Mouse (Mus musculus) forebrain, embryonic 14.5 days (tissue): ENCODE data around the gene Frmd4a. TPM values are rescaled to one million over a fixed set of nuclear protein-coding genes. Genes with fewer than 3 reads are reported as not detected.

ENCODE experiments used
- ATAC-seq: fragments of 200-750 bp; cut with Nextera tagmentation; 2 replicates; pipeline ENCODE4 v1.8.0; 2017; ENCODE audit warnings: mild to moderate bottlenecking, moderate library complexity
- DNase-seq: peaks from one replicate; pipeline ENCODE4 v3.0.0-alpha.2; 2015; ENCODE audit warnings: low spot score
- H3K27ac ChIP-seq: fragments of 300-500 bp; sonication (generic); 2 replicates; pipeline ENCODE4 v1.5.1; 2014; ENCODE audit warnings: low read depth, mild to moderate bottlenecking, control low read depth, low read length, moderate library complexity
- H3K27me3 ChIP-seq: fragments of 300-500 bp; sonication (generic); replicated peaks from 2 replicates; pipeline ENCODE4 v1.6.1; 2014; ENCODE audit warnings: low read length, control low read depth, mixed read lengths; ENCODE audit not compliant: control insufficient read depth, insufficient read depth
- H3K36me3 ChIP-seq: fragments of 300-500 bp; sonication (generic); 2 replicates; pipeline ENCODE4 v1.6.1; 2014; ENCODE audit warnings: low read length, control low read depth; ENCODE audit not compliant: control insufficient read depth, insufficient read depth
- H3K4me1 ChIP-seq: fragments of 300-500 bp; sonication (generic); 2 replicates; pipeline ENCODE4 v1.6.1; 2014; ENCODE audit warnings: antibody characterized with exemption, low read length, control low read depth; ENCODE audit not compliant: control insufficient read depth, insufficient read depth
- H3K4me2 ChIP-seq: fragments of 300-500 bp; sonication (generic); 2 replicates; pipeline ENCODE4 v1.6.1; 2014; ENCODE audit warnings: mild to moderate bottlenecking, control low read depth, low read length
- H3K4me3 ChIP-seq: fragments of 300-500 bp; sonication (generic); 2 replicates; pipeline ENCODE4 v1.5.1; 2014; ENCODE audit warnings: low read depth, low read length, control low read depth
- H3K9ac ChIP-seq: fragments of 300-500 bp; sonication (generic); 2 replicates; pipeline ENCODE4 v1.6.1; 2014; ENCODE audit warnings: mild to moderate bottlenecking, low read length, control low read depth, moderate library complexity
- H3K9me3 ChIP-seq: fragments of 300-500 bp; sonication (generic); replicated peaks from 2 replicates; pipeline ENCODE4 v1.6.1; 2016; ENCODE audit warnings: low read length, control low read depth, mixed read lengths; ENCODE audit not compliant: control insufficient read depth
- WGBS: fragments of 180-500 bp; shearing (Covaris S2); extraction: QIAGEN DNeasy Blood & Tissue Kit; methylation state at CpG from one replicate; pipeline ENCODE4 v1.1.7; 2014; 5-methylcytosine and 5-hydroxymethylcytosine counted together
- polyA plus RNA-seq: library from polyadenylated mRNA; unstranded; fragments of >200 nt; fragmentation: Nextera tagmentation; extraction: Ambion mirVana; gene quantifications from 2 replicates; pipeline ENCODE4 v1.2.1, GENCODE M21; 2014

The Frmd4a gene
- polyA plus RNA-seq, 1 experiment from 2014 or later = 36.9 TPM

DNA sequence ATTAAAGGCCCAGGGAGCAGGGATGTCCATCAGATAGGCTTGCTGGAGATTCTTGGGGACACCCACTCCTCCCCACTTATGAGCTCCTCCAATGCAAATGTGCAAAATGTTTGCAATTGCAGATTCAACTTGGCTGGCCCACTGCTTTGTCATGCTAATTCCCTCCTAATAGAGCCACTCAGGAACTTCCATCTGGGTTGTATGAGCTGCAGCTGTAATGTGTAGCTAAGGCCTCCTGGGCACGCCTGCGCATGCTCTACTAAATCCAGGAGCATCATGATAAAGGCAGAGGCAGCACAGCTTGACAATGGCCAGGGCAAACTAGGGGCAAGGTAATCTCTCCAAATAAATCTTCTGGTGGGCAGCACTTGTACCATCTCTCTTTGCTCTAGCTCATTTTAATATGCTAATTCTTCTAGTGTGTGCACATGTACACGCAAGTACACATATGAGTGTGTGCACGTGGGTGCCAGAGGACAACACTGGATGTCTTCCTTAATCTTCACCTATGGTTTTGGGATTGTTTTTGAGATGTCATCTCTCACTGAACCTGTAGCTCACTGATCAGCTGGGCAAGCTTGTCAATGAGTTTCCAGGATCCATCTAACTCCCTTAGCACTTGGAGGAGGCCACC is 403.3 kb downstream of the Frmd4a start:
- H3K4me2 ChIP-seq = no peak overlapping the region
- no peaks in the 10 kb centered on the region for H3K9me3 ChIP-seq
- H3K4me1 ChIP-seq = peaks cover 13% of the 10 kb centered on the region; the same call in 1 of the 2 replicates
- H3K27me3 ChIP-seq = no peaks in the 10 kb centered on the region
- H3K27ac ChIP-seq = 0 out of 2 replicates have a peak overlapping the region, but pooled peaks have one; percentile 41
- WGBS = 48% methylated on average over 4 of the region's 4 CpGs
- no peaks in the 10 kb centered on the region for H3K36me3 ChIP-seq
- H3K4me3 ChIP-seq = no peak overlapping the region
- DNase-seq (peak; percentile 87), ATAC-seq (peak; percentile 95)
- H3K9ac ChIP-seq = no peak overlapping the region

- H3K36me3 ChIP-seq = no peaks in the 10 kb centered on the region
- H3K9me3 ChIP-seq = no peaks in the 10 kb centered on the region
- H3K4me2 ChIP-seq = no peak overlapping the region
- H3K4me1 ChIP-seq = peaks cover 13% of the 10 kb centered on the region; the same call in 1 of the 2 replicates
- no peak overlapping the region for H3K9ac ChIP-seq
- no peak overlapping the region for H3K27ac ChIP-seq
- H3K4me3 ChIP-seq = no peak overlapping the region
- no peaks in the 10 kb centered on the region for H3K27me3 ChIP-seq
- 73% methylated on average over 2 of the region's 2 CpGs for WGBS
- DNase-seq = no peak
- ATAC-seq = no peak
Measured at GRCm38 (mm10) chr2:4421757-4422156, 404.2 kb downstream of the Frmd4a start.

DNA sequence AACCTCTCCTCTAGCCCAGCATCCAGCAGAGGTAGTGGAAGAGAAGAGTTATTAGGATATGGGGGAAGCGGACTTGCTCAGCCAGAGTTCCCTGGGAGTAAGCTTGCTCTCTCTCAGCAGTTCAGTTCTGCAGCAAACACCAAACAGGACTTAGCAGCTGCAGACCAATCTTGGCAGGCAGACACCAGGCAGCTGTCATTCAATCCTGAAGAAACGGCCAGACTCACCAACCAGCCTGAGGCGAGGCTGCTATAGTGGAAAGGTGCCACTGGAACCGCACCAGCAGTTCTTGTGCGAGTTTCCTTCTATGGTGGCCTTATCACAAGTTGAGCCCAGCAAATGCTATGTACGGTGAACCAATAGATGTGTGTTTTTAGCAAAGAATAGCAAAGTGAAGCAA is 406.4 kb downstream of the Frmd4a start:
- 80% methylated on average over 6 of the region's 6 CpGs for WGBS
- ATAC-seq = no peak

DNA sequence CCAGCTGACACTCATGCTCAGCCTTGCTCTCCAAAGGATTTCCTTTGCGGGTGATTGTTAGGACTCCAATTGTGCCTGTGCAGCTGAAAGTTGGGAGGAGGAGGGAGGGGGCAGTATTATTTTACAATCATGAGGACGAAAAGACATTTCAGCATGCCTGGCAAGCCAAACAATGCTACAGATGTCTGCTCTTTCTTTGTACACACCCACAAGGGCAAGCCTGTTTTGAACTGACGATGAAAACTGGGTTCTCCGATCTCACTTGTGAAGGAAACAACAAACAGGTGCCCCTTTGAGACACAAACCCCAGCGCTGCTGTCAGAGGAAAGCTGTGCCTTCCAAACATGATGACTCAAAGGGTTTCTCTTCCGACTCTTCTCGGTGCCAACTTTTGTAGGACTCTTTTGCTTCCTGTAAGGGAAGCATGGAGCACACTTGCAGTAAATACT is 410.9 kb downstream of the Frmd4a start:
- no peak for DNase-seq

More for the DNA sequence above, 406.4 kb downstream of the Frmd4a start:
- H3K9me3 ChIP-seq = no peaks in the 10 kb centered on the region
- no peaks in the 10 kb centered on the region for H3K36me3 ChIP-seq
- no peak for DNase-seq
- no peaks in the 10 kb centered on the region for H3K27me3 ChIP-seq
- no peak overlapping the region for H3K27ac ChIP-seq
- H3K4me1 ChIP-seq = peaks cover 15% of the 10 kb centered on the region
- H3K4me2 ChIP-seq = no peak overlapping the region
- no peak overlapping the region for H3K9ac ChIP-seq
- no peak overlapping the region for H3K4me3 ChIP-seq

DNA sequence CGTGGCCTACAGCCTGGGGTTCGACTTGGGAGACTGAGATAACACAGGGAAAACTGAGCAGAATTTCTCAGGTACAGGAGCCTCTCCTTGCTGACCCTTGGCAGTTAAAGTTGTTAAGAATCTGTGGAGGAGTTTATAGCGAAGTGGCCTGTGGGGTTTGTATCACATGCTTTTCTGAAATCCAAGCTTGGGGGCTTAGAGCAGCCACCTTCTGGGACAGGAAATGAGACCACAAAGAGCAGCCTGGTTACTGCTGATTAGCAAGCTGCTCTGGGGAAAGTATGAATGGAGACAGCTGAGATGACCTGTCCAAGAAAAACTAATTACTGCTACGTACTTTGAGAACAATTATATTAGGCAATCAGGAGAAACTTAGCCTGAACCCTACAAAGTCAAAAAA is 415.6 kb downstream of the Frmd4a start:
- H3K4me3 ChIP-seq = no peak overlapping the region
- ATAC-seq = no peak
- peaks cover 27% of the 10 kb centered on the region for H3K4me1 ChIP-seq
- no peak overlapping the region for H3K4me2 ChIP-seq
- no peak for DNase-seq
- WGBS = 23% methylated on average over 4 of the region's 4 CpGs
- no peaks in the 10 kb centered on the region for H3K27me3 ChIP-seq
- 0 out of 2 replicates have a peak overlapping the region, but pooled peaks have one; percentile 11 for H3K27ac ChIP-seq
- H3K36me3 ChIP-seq = peaks cover 4% of the 10 kb centered on the region
- no peak overlapping the region for H3K9ac ChIP-seq
- no peaks in the 10 kb centered on the region for H3K9me3 ChIP-seq

More for the DNA sequence above, 410.9 kb downstream of the Frmd4a start:
- 58% methylated on average over 7 of the region's 7 CpGs for WGBS
- no peak overlapping the region for H3K9ac ChIP-seq
- peaks cover 11% of the 10 kb centered on the region for H3K4me1 ChIP-seq
- no peaks in the 10 kb centered on the region for H3K27me3 ChIP-seq
- no peak overlapping the region for H3K4me2 ChIP-seq
- H3K4me3 ChIP-seq = no peak overlapping the region
- H3K36me3 ChIP-seq = no peaks in the 10 kb centered on the region
- H3K9me3 ChIP-seq = no peaks in the 10 kb centered on the region
- no peak overlapping the region for H3K27ac ChIP-seq
- ATAC-seq = peak; percentile 34

- no peak for DNase-seq
- no peak overlapping the region; the same call in 1 of the 2 replicates for H3K27ac ChIP-seq
- no peak for ATAC-seq
Measured at GRCm38 (mm10) chr2:4435051-4435450, 417.5 kb downstream of the Frmd4a start.

GRCm38 (mm10) chr2:4436361-4437231 is 419.1 kb downstream of the Frmd4a start:
- H3K4me2 ChIP-seq = no peak overlapping the region
- peaks cover 4% of the 10 kb centered on the region for H3K36me3 ChIP-seq
- peak; percentile 83 for DNase-seq
- no peak overlapping the region for H3K9ac ChIP-seq
- no peaks in the 10 kb centered on the region for H3K27me3 ChIP-seq
- peak overlapping the region; percentile 84 for H3K27ac ChIP-seq
- 49% methylated on average over 19 of the region's 19 CpGs for WGBS
- ATAC-seq = peak; percentile 85
- peaks cover 24% of the 10 kb centered on the region for H3K4me1 ChIP-seq
- no peaks in the 10 kb centered on the region for H3K9me3 ChIP-seq
- H3K4me3 ChIP-seq = no peak overlapping the region

More at GRCm38 (mm10) chr2:4435051-4435450, 417.5 kb downstream of the Frmd4a start:
- Histone ChIP-seq H3K4me3 (no peak overlapping the region), H3K4me2 (no peak overlapping the region), H3K9ac (no peak overlapping the region), H3K9me3 (no peaks in the 10 kb centered on the region), H3K36me3 (peaks cover 4% of the 10 kb centered on the region), H3K27me3 (no peaks in the 10 kb centered on the region), H3K4me1 (peaks cover 24% of the 10 kb centered on the region)
- WGBS = 80% methylated on average over 8 of the region's 8 CpGs

DNA sequence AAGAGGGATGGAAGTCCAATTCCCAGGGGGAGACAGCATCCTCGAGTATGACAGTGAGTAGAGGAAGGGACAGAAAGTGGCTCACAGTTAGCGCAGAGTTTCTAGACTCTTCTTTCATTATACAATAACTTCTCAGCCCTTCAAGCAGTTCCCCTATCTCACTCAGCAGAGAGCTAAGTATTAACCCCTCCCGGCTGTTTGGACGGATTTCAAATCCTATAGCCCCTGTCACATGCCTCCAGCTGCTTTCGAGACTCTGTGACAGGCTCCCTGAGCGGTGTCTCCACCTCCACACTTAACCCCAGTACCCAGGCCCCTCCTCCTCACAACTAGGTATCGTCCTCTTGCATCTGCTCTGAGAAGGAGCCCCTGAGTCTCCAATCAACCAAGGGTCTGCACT is 421.2 kb downstream of the Frmd4a start:
- H3K27ac ChIP-seq = no peak overlapping the region
- H3K4me1 ChIP-seq = peaks cover 16% of the 10 kb centered on the region
- no peak overlapping the region for H3K9ac ChIP-seq
- H3K4me2 ChIP-seq = no peak overlapping the region
- 60% methylated on average over 7 of the region's 7 CpGs for WGBS
- DNase-seq (no peak), ATAC-seq (no peak)
- H3K36me3 ChIP-seq = peaks cover 4% of the 10 kb centered on the region
- H3K27me3 ChIP-seq = no peaks in the 10 kb centered on the region
- no peaks in the 10 kb centered on the region for H3K9me3 ChIP-seq
- no peak overlapping the region for H3K4me3 ChIP-seq
